Mouse (Mus musculus) CD4-positive, CD25-positive, alpha-beta regulatory T cell, adult 2 months (primary cell): ENCODE data around the gene Hsf2bp.

ENCODE experiments used
- DNase-seq: peaks from one replicate; pipeline ENCODE4 v3.0.0-alpha.2; 2012; ENCODE audit warnings: low read depth, low spot score

Gene Hsf2bp

GRCm38 (mm10) chr17:31908966-31909365 is 127.2 kb downstream of the Hsf2bp start:
- DNase-seq: no peak

GRCm38 (mm10) chr17:31906441-31906840 is 129.7 kb downstream of the Hsf2bp start:
- no peak for DNase-seq

GRCm38 (mm10) chr17:31905791-31906211 is 130.3 kb downstream of the Hsf2bp start:
- DNase-seq: peak; percentile 50

- DNase-seq: peak; percentile 39
These were observed 130.9 kb downstream of the Hsf2bp start for GRCm38 (mm10) chr17:31905201-31905790.

- no peak for DNase-seq
These were observed 132.1 kb downstream of the Hsf2bp start for GRCm38 (mm10) chr17:31904036-31904435.

GRCm38 (mm10) chr17:31902630-31903198 is 133.4 kb downstream of the Hsf2bp start:
- DNase-seq: no peak

- no peak for DNase-seq
These were observed 134.5 kb downstream of the Hsf2bp start for GRCm38 (mm10) chr17:31901461-31902204.

- no peak for DNase-seq
These were observed 137.2 kb downstream of the Hsf2bp start for GRCm38 (mm10) chr17:31898941-31899340.

- DNase-seq: no peak
These were observed 138.9 kb downstream of the Hsf2bp start for GRCm38 (mm10) chr17:31897186-31897793.

- DNase-seq: no peak
These were observed 139.4 kb downstream of the Hsf2bp start for GRCm38 (mm10) chr17:31896751-31897150.

GRCm38 (mm10) chr17:31896311-31896710 is 139.8 kb downstream of the Hsf2bp start:
- DNase-seq: no peak
